Mouse (Mus musculus) c-Kit-positive CD71-positive TER-119-positive erythroid progenitor cells, embryonic 14.5 days (primary cell): Measurements from ENCODE around the gene Flot1.
"Not testable (repeated sequence)": the region's sequence is repeated elsewhere in the genome, so short reads cannot be mapped to it uniquely, and the experiment has no call there.

Source experiments
- DNase-seq: peaks from one replicate; pipeline ENCODE4 v3.0.0-alpha.2; 2013; ENCODE audit warnings: low spot score

The Flot1 gene

GRCm38 (mm10) chr17:35836178-35836965 is 13.3 kb downstream of the Flot1 start:
- DNase-seq = peak; percentile 83

GRCm38 (mm10) chr17:35836991-35837422 is 14.0 kb downstream of the Flot1 start:
- peak; percentile 86 for DNase-seq

GRCm38 (mm10) chr17:35837487-35837886 is 14.5 kb downstream of the Flot1 start:
- DNase-seq = peak; percentile 50

- DNase-seq = peak; percentile 94
Measured at GRCm38 (mm10) chr17:35838122-35838544, 15.1 kb downstream of the Flot1 start, which contains the start of gene Tubb5. Gene Tubb5, minus strand, starts transcription at chr17:35838306.

GRCm38 (mm10) chr17:35838570-35838969 is 15.5 kb downstream of the Flot1 start:
- DNase-seq = peak; percentile 53

GRCm38 (mm10) chr17:35839002-35839401 is 16.0 kb downstream of the Flot1 start:
- DNase-seq = not testable (repeated sequence)

- no peak for DNase-seq
Measured at GRCm38 (mm10) chr17:35840561-35840960, 17.5 kb downstream of the Flot1 start.

GRCm38 (mm10) chr17:35841076-35841950 is 18.3 kb downstream of the Flot1 start, which contains the start of gene Mdc1:
Gene Mdc1, plus strand, starts transcription at chr17:35841515.
- peak; percentile 100 for DNase-seq

GRCm38 (mm10) chr17:35842006-35842405 is 19.0 kb downstream of the Flot1 start:
- peak; percentile 44 for DNase-seq

- no peak for DNase-seq
Measured at GRCm38 (mm10) chr17:35843514-35843913, 20.5 kb downstream of the Flot1 start.

GRCm38 (mm10) chr17:35848112-35848511 is 25.1 kb downstream of the Flot1 start:
- DNase-seq = no peak

- DNase-seq = peak; percentile 50
Measured at GRCm38 (mm10) chr17:35850974-35851373, 27.9 kb downstream of the Flot1 start.

GRCm38 (mm10) chr17:35859371-35859770 is 36.3 kb downstream of the Flot1 start:
- no peak for DNase-seq

GRCm38 (mm10) chr17:35859835-35860234 is 36.8 kb downstream of the Flot1 start:
- no peak for DNase-seq

- no peak for DNase-seq
Measured at GRCm38 (mm10) chr17:35860831-35861197, 37.8 kb downstream of the Flot1 start.

GRCm38 (mm10) chr17:35861198-35861857 is 38.3 kb downstream of the Flot1 start, which contains the start of gene Nrm:
Gene Nrm, plus strand, starts transcription at chr17:35861318.
- peak; percentile 84 for DNase-seq

- DNase-seq = no peak
Measured at GRCm38 (mm10) chr17:35864832-35865353, 41.9 kb downstream of the Flot1 start.

GRCm38 (mm10) chr17:35865481-35866280 is 42.7 kb downstream of the Flot1 start, which contains the start of gene Ppp1r18:
Gene Ppp1r18, plus strand, starts transcription at chr17:35865593.
- no peak for DNase-seq

GRCm38 (mm10) chr17:35866281-35866831 is 43.3 kb downstream of the Flot1 start:
- no peak for DNase-seq
